Mouse (Mus musculus): ENCODE measurements around the gene Dse.

The Dse gene

GRCm38 (mm10) chr10:34205825-34206224, 1.7 kb downstream of the Dse start:
- no peak for DNase-seq (ENCODE audit: extremely low read depth, insufficient read length, low spot score)

- no peak for DNase-seq (ENCODE audit: extremely low read depth, insufficient read length, low spot score)
These were observed 6.8 kb downstream of the Dse start for GRCm38 (mm10) chr10:34200689-34201088.

GRCm38 (mm10) chr10:34198574-34198973, 8.9 kb downstream of the Dse start:
- no peak for DNase-seq (ENCODE audit: extremely low read depth, insufficient read length, low spot score)

GRCm38 (mm10) chr10:34198061-34198460, 9.5 kb downstream of the Dse start:
- DNase-seq (ENCODE audit: extremely low read depth, insufficient read length, low spot score) = no peak

- DNase-seq (ENCODE audit: extremely low read depth, insufficient read length, low spot score) = no peak
These were observed 10.2 kb downstream of the Dse start for GRCm38 (mm10) chr10:34197269-34197668.

GRCm38 (mm10) chr10:34194957-34195356, 12.6 kb downstream of the Dse start:
- DNase-seq (ENCODE audit: extremely low read depth, insufficient read length, low spot score) = no peak

GRCm38 (mm10) chr10:34194503-34194902, 13.0 kb downstream of the Dse start:
- peak; percentile 46 for DNase-seq (ENCODE audit: extremely low read depth, insufficient read length, low spot score)

GRCm38 (mm10) chr10:34186571-34187260, 20.8 kb downstream of the Dse start:
- no peak for DNase-seq (ENCODE audit: extremely low read depth, insufficient read length, low spot score)

- peak; percentile 24 for DNase-seq (ENCODE audit: extremely low read depth, insufficient read length, low spot score)
These were observed 22.0 kb downstream of the Dse start for GRCm38 (mm10) chr10:34185556-34185955.

- no peak for DNase-seq (ENCODE audit: extremely low read depth, insufficient read length, low spot score)
These were observed 22.6 kb downstream of the Dse start for GRCm38 (mm10) chr10:34184956-34185355.

- no peak for DNase-seq (ENCODE audit: extremely low read depth, insufficient read length, low spot score)
These were observed 23.8 kb downstream of the Dse start for GRCm38 (mm10) chr10:34183731-34184130.

GRCm38 (mm10) chr10:34175870-34176606, 31.5 kb downstream of the Dse start:
- no peak for DNase-seq (ENCODE audit: extremely low read depth, insufficient read length, low spot score)

GRCm38 (mm10) chr10:34172663-34173282, 34.7 kb downstream of the Dse start:
- DNase-seq (ENCODE audit: extremely low read depth, insufficient read length, low spot score) = no peak

GRCm38 (mm10) chr10:34171660-34172059, 35.9 kb downstream of the Dse start:
- DNase-seq (ENCODE audit: extremely low read depth, insufficient read length, low spot score) = no peak

- no peak for DNase-seq (ENCODE audit: extremely low read depth, insufficient read length, low spot score)
These were observed 36.3 kb downstream of the Dse start for GRCm38 (mm10) chr10:34171191-34171590.

GRCm38 (mm10) chr10:34166971-34167370, 40.5 kb downstream of the Dse start:
- no peak for DNase-seq (ENCODE audit: extremely low read depth, insufficient read length, low spot score)

- DNase-seq (ENCODE audit: extremely low read depth, insufficient read length, low spot score) = no peak
These were observed 51.5 kb downstream of the Dse start for GRCm38 (mm10) chr10:34155796-34156554.

- DNase-seq (ENCODE audit: extremely low read depth, insufficient read length, low spot score) = no peak
These were observed 55.7 kb downstream of the Dse start for GRCm38 (mm10) chr10:34151827-34152226.

GRCm38 (mm10) chr10:34150454-34150853, 57.1 kb downstream of the Dse start:
- DNase-seq (ENCODE audit: extremely low read depth, insufficient read length, low spot score) = no peak

GRCm38 (mm10) chr10:34149772-34150171, 57.7 kb downstream of the Dse start:
- DNase-seq (ENCODE audit: extremely low read depth, insufficient read length, low spot score) = no peak

- no peak for DNase-seq (ENCODE audit: extremely low read depth, insufficient read length, low spot score)
These were observed 65.8 kb downstream of the Dse start for GRCm38 (mm10) chr10:34141693-34142092.
